Mouse (Mus musculus) C2C12 (cell line): ENCODE data around the gene Setd5.

Source experiments
- CEBPB ChIP-seq: IDR thresholded peaks from one replicate; pipeline ENCODE4 v1.6.1; 2011; ENCODE audit warnings: low read depth, mild to moderate bottlenecking, control low read depth, moderate library complexity
- CTCF ChIP-seq: IDR thresholded peaks from one replicate; pipeline ENCODE4 v1.5.1; 2011; ENCODE audit not compliant: control insufficient read depth, insufficient read depth, insufficient read length
- FOSL1 ChIP-seq: IDR thresholded peaks from one replicate; pipeline ENCODE4 v1.8.0; 2011; ENCODE audit warnings: mild to moderate bottlenecking, low read length; ENCODE audit not compliant: poor library complexity, insufficient read depth, severe bottlenecking
- MAX ChIP-seq: IDR thresholded peaks from one replicate; pipeline ENCODE4 v1.6.1; 2011; ENCODE audit warnings: mild to moderate bottlenecking, control low read depth
- MYOD1 ChIP-seq: IDR thresholded peaks from one replicate; pipeline ENCODE4 v1.6.1; 2011; ENCODE audit warnings: low read depth; ENCODE audit not compliant: control insufficient read depth, insufficient read length
- MYOG ChIP-seq: IDR thresholded peaks from one replicate; pipeline ENCODE4 v1.6.1; 2011; ENCODE audit not compliant: control insufficient read depth, insufficient read length; ENCODE audit errors: extremely low read depth
- USF1 ChIP-seq: IDR thresholded peaks from one replicate; pipeline ENCODE4 v1.6.1; 2011; ENCODE audit warnings: low read depth, mild to moderate bottlenecking, control low read depth, moderate library complexity

DNA sequence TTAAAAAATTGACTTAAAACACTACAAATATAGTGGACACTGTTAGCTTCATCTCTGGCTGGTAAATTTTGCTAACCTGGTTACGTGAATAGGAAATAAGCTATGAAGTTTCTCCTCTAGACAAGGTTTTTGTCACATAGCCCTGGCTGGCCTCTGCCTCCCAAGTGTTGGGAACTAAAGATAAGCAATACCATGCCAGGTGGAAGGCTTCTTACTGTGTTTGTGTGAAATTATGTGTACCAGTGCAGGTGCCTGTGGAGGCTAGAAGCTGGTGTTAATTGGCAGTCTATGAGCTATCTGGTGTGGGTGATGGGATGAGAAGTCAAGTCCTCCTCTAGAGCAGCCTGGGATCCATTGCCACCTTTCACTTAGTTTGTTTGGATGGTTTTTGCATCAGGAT lies 8.0 kb upstream of the Setd5 start:
- no peak for TF ChIP-seq CTCF
- no peak for TF ChIP-seq MAX
- TF ChIP-seq MYOG, result no peak
- TF ChIP-seq FOSL1, result no peak
- no peak for TF ChIP-seq CEBPB
- TF ChIP-seq USF1, result no peak
- TF ChIP-seq MYOD1, result no peak
